Mouse (Mus musculus): Measurements from ENCODE around the gene Runx1.

DNA sequence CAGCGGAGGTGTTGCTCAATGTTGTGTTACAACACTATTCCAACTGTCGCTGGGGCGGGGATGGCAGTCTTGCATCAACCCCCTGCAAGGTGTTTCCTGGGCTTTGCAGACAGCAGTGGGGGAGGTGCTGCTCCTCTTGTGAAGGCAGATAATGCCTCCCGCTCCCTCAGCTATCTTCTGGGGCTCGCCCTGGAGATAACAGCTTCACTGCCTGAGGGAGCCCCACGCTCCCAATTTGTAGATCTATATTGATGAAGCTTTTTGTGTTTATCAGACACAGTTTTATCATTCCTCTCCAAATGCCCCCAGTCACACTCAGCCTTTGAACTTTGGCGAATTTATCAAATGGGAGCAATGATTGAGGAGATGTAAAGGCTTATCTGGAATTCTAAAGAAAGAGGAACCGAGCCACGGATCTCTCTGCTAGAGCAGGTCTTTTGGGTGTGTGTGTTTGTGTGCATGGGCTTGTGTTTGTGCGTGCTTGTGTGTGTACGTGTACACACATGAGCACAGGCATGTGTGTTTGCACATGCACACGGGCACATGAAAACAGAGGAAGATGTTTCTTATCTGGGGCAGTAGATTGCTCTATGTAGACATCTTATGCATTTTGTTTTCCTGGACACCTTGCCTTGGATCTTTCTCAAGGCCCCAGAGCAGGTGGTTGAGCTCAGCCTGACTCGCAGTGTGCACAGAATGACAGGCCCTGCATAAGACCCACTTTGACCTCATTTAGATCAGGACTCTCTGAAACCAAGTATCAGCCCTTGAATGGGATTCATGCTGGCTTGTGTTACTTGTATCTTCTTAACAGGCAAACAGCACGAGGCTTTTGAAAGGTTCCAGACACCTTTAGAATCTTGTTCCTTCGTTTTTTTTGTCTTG, 110.1 kb downstream of the Runx1 start:
- TF ChIP-seq EP300 (IDR thresholded peaks at IDR 0.05; ENCODE audit: low read length), result no peak
- TF ChIP-seq CTCF (conservative IDR thresholded peaks at IDR 0.05 in 1 of 2, IDR thresholded peaks at IDR 0.05 in 1 of 2; ENCODE audit: low read depth in 2 of 2, low read length in 2 of 2), result no peak
- TF ChIP-seq ETS1 (conservative IDR thresholded peaks at IDR 0.05; ENCODE audit: low read depth, low read length), result no peak
- no peak for TF ChIP-seq POLR2A (IDR thresholded peaks at IDR 0.05; ENCODE audit: low read depth, low read length)
- no peak for TF ChIP-seq MXI1 (IDR thresholded peaks at IDR 0.05; ENCODE audit: low read depth, low read length)
